Mouse (Mus musculus): Measurements from ENCODE around the gene Dhx37. TPM values are rescaled to one million over a fixed set of nuclear protein-coding genes. Genes with fewer than 3 reads are reported as not detected.
A peak's percentile ranks its signal among the peaks of the same experiment; 100 is the strongest.

Dhx37 gene
- 1 to 10 TPM; 4.3 to 4.4 TPM for total RNA-seq (2021)
- long read RNA-seq, experiment 1, full-length matches to known transcripts: 14 of 14 reads
- long read RNA-seq, experiment 1, partial matches to known transcripts: 0 of 14 reads
- long read RNA-seq, experiment 1, other reads (novel, unspliced or antisense): 0 of 14 reads
- long read RNA-seq, experiment 2, full-length matches to known transcripts: 10 of 14 reads
- long read RNA-seq, experiment 2, partial matches to known transcripts: 3 of 14 reads
- long read RNA-seq, experiment 2, other reads (novel, unspliced or antisense): 1 of 14 reads

DNA sequence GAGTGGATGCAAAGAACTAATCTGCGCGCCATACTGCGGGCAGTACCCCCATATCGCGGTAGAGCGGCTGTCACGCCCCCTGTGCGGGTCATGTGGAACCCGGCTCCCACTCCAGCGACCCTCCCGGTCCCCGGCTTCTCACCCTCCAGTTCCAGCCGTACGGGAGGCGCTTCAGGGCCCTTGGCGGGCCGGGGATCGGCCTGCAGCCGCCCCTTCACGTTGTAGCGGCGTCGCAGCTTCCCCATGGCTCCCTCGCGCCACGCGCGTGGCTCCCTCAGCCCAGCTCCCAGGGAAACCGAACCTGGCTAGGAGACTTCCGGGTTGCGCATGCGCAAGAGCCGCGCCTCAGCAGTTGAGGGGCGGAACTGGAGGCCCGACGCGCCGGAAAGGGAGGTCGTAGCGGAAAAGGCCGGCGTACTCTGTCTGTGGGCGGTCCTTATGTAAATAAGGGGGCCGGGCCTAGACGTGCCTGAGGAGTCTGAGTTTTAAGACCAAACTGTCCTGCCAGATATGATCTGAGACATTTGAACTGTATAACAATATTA is at the start of gene Dhx37:
Gene Dhx37 (minus strand): TSS at position 329 of the 545 bp plus-strand sequence.
- DNase-seq: peak; percentile 97
- no peak for TF ChIP-seq CTCF (IDR thresholded peaks at IDR 0.05)
- intact Hi-C loops (cut with DNase I): no loop called here
- Histone ChIP-seq H3K27ac (peak within 1 kb of the TSS; percentile 93), H3K4me3 (peak within 1 kb of the TSS; percentile 95)

DNA sequence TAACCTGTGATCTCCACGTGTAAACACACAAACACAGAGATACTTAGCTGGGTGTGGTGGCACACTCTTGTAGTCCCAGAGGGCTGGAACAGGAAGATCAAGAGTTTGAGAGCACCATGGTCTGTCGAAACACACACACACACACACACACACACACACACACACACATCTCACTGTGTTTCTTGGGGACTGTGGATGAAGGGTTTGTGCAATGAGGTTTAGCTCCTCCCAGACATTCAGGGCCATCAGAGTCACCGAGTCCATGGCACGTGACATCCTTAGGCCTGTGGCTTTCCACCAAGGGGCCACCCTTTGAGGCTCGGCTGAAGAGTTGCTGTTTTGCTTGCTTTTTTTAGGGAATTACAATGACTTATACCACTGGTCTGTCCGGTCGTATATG is 48.6 kb upstream of the Dhx37 start:
- no peak overlapping the region for H3K4me3 ChIP-seq
- intact Hi-C loops (cut with DNase I): no loop called here
- TF ChIP-seq CTCF (IDR thresholded peaks at IDR 0.05): no peak
- H3K27ac ChIP-seq: no peak overlapping the region
- no peak for DNase-seq

DNA sequence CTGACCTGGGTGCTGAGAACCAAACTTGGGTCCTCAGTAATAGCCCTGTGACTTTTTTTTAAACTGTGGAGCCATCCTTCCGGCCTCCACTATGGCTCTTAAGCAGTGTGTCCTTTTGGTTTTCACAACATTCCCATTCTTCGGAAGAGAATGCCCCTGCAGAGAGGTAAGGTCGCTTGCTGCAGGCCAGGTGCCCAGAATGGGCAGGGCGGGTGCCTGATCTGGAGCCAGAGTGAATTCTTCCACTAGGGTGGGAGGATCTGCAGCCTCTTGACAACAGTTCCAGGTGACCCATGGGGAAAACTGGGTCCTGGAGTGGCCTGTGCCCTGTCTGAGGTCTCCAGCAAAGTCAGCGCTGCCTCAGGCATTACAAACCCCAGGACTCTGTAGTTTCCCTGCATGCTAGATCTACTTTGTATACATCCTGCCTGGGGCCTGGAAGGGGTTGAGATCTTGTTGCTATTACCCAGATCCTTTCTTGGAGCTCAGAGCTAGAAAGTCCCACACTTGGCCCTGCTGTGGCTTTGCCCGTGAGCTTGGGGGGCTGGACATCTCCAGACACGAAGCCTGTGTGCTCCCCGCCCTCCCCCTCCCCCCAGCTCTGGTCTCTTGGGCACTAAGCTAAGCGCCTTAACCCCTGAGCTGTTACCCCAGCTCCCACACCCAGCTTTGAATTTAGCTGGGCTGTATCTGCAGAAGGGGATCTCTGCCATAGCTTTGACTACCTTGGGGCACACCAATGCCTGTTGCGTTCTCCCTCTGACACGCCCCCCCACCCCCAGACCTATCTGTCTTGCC is 46.7 kb upstream of the Dhx37 start:
- no peak overlapping the region for H3K4me3 ChIP-seq
- no peak for DNase-seq
- intact Hi-C loops (cut with DNase I): no loop called here
- H3K27ac ChIP-seq: no peak overlapping the region
- TF ChIP-seq CTCF (IDR thresholded peaks at IDR 0.05): no peak

DNA sequence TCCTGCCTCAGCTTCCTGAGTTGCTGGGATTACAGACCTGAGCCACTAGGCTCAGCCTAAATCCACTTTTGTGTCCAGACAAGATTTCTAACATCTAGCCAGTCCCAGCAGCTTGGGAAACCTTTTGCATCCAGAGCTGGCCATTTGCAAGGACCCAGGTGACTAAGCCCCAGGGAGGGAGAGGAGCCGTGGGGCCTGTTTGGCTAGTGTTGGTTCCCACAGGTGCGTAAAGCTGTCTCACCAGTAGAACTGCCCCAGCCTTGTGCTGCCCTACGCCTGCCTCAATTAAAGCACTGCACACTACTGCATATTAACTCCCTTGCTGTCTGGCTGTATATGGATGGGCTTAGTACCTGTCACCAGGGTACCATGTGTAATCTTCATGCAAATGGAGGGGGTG is 45.5 kb upstream of the Dhx37 start:
- no peak overlapping the region for H3K27ac ChIP-seq
- intact Hi-C loops (cut with DNase I): loop anchor here (5.0 kb wide), 1 partner anchor 67 kb away; no protein-coding TSS in a partner anchor
- TF ChIP-seq CTCF (IDR thresholded peaks at IDR 0.05): no peak
- H3K4me3 ChIP-seq: no peak overlapping the region
- DNase-seq: no peak

DNA sequence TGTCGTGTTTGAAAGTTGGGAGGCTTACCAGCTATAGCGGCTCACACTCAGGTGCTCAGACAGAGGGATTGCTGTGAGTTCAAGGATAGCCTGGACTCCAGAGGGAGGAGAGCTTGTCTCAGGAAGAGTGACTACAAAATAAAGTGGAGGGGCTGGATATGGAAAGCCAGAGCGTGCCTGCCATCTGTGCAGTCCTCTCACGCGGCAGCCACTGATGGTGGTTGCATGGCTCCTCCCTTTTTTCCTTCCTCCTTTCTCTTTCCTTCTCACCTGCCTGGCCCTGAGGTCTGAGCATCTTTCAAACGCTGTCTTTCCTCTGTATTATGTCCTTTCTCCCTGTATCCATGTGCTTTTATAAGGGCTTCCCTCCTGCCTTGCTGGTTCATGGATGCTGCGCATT is 44.1 kb upstream of the Dhx37 start:
- intact Hi-C loops (cut with DNase I): loop anchor here (5.0 kb wide), 1 partner anchor 66 kb away; no protein-coding TSS in a partner anchor
- no peak for TF ChIP-seq CTCF (IDR thresholded peaks at IDR 0.05)
- DNase-seq: peak; percentile 5
- no peak overlapping the region for H3K27ac ChIP-seq
- no peak overlapping the region; the same call in 1 of the 2 replicates for H3K4me3 ChIP-seq

DNA sequence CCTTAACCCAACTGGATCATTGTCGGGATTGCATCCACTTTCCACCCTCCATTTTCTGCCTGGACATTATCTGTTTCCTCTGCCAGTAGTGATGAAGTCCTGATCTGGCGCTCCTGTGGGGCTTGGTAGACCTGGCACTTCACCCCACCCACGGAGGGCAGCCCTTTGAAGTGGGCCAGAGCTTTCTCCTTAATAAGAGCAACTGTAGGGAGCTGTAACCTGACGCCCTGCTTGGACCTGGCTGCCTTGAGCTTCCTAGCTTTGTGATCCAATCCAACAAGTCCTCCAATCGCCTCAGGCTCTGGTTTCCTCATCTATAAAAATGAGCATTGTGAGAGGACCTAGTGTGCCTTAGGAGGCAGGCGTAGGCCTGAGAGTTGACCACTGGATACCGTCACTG is 43.6 kb upstream of the Dhx37 start:
- peak; percentile 18 for DNase-seq
- Histone ChIP-seq H3K27ac (no peak overlapping the region; the same call in 1 of the 2 replicates), H3K4me3 (no peak overlapping the region; the same call in none of the 2 replicates)
- no peak for TF ChIP-seq CTCF (IDR thresholded peaks at IDR 0.05)
- intact Hi-C loops (cut with DNase I): loop anchor here (5.0 kb wide), 1 partner anchor 65 kb away; no protein-coding TSS in a partner anchor

DNA sequence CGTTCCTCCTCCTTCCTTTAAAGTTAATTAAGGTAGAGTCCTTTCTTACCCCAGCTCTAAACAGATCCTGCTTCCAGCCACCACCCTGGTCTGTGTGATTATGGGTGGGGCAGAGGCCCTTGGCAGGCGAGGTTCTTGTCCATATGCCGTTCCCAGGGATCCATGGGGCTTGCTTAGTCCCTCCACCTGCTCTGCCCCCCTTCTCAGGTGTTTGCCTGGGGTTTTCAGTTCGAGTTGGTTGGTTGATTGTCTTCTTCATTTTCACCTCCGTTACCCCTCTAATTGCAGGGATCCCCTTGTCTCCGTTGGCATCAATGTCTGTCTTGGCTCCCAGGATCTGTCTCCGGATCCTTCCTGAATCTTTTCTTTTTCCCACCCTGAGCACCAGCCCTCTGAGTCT is 42.9 kb upstream of the Dhx37 start:
- DNase-seq: no peak
- Histone ChIP-seq H3K4me3 (peak overlapping the region; percentile 94), H3K27ac (peak overlapping the region; percentile 87; the same call in 1 of the 2 replicates)
- TF ChIP-seq CTCF (IDR thresholded peaks at IDR 0.05): no peak
- intact Hi-C loops (cut with DNase I): loop anchor here (5.0 kb wide), 1 partner anchor 64 kb away; no protein-coding TSS in a partner anchor

DNA sequence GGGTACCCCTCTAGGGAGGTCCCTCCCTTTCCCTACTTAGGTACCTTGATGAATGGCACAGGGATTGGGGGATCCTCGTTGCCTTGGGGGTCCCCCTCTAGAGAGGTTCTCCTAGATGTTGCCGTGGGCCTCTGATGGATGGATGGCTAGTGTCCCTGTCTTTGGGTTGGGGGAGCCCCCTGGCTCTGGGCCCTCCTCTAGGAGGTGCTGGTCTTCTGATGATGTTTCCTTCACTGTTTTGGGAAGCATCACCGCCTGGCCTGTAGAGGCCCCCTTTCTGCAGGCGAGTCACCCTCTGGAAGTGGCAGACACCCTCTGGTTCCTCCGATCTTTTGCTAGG is 42.3 kb upstream of the Dhx37 start:
- peak; percentile 29 for DNase-seq
- TF ChIP-seq CTCF (IDR thresholded peaks at IDR 0.05): no peak
- Histone ChIP-seq H3K27ac (peak overlapping the region; percentile 87), H3K4me3 (peak overlapping the region; percentile 94)
- intact Hi-C loops (cut with DNase I): loop anchor here (5.0 kb wide), 1 partner anchor 64 kb away; no protein-coding TSS in a partner anchor

DNA sequence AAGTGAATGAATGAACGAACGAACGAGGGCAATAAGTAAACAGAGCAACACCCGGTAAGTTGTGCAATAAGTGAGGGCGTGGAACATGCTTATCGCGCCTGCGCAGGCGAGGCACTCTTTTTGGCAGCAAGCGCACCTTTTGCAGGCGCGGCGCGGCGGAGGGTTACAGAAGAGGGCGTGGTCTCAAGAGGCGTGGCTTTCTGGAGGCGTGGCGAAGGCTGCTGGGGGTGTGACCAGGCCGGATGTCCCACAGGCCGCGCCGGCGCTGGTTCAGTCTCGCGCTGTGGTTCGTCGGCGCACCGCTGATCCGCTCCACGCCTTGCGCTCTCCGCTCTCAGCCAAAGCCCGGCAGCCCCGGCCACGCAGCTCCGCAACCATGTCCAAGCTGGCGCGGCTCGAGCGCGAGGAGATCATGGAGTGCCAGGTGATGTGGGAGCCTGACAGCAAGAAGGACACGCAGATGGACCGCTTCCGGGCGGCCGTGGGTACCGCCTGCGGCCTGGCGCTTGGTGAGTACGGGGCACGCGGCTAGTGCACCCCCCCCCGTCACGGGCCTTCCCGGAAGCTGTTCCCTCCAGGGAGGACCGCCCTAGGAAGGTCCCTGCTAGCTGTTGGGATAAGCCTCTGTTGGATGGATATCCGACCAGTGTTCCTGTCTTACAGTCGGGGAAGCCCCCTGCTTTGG is 41.8 kb upstream of the Dhx37 start, which contains the start of gene Aacs:
Gene Aacs (plus strand): TSS at position 214 of the 685 bp plus-strand sequence.
- no peak for TF ChIP-seq CTCF (IDR thresholded peaks at IDR 0.05)
- intact Hi-C loops (cut with DNase I): loop anchor here (1.0 to 5.0 kb wide), 2 partner anchors 10 to 63 kb away; no protein-coding TSS in a partner anchor
- peak within 1 kb of the TSS; percentile 94 for H3K4me3 ChIP-seq
- DNase-seq: peak; percentile 98
- H3K27ac ChIP-seq: peak within 1 kb of the TSS; percentile 87

DNA sequence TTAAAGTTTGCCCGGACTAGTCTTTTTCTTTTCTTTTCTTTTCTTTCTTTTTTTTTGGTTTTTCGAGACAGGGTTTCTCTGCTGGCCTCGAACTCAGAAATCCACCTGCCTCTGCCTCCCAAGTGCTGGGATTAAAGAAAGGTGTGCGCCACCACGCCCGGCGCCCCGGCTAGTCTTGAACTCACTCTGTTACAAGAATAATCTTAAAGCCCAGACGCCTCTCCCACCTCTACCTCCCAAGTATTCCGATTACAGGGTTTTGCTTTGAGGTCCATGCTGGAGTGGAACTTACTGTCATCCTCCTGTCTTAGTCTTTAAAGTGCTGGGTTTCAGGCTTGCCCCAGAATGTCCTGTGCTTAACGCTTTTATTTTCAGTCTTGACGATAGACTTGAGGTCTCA is 41.1 kb upstream of the Dhx37 start:
- intact Hi-C loops (cut with DNase I): loop anchor here (1.0 to 5.0 kb wide), 2 partner anchors 10 to 63 kb away; no protein-coding TSS in a partner anchor
- TF ChIP-seq CTCF (IDR thresholded peaks at IDR 0.05): no peak
- DNase-seq: peak; percentile 14
- H3K4me3 ChIP-seq: peak overlapping the region; percentile 94
- peak overlapping the region; percentile 75 for H3K27ac ChIP-seq

DNA sequence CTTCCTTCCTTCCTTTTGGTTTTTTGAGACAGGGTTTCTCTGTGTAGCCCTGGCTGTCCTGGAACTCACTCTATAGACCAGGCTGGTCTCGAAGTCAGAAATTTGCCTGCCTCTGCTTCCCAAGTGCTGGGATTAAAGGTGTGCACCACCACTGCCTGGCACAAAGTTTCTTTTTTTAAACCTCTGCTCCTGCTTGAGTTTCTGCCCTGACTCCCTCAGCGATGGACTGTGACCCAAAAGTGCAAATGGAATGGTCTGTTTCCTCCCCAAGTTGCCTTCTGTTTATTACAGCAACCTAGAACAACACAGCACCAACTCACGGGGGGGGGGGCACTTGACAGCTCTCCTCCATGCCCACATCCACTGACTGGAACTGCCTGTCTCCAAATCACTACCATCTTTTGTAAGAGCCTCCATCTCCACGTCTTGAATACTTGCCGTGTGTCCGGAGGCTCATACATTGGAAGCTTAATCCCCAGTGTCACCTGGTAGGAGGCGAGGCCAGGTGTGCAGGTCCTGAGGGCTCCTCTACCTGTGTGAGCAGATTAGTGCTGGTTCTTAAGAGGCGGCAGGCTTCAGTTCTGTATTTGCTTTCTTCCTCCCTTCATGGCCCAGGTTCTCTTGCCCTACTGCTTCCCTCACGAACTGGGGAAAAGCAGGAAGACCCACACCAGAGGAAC is 39.0 kb upstream of the Dhx37 start:
- Histone ChIP-seq H3K4me3 (no peak overlapping the region), H3K27ac (no peak overlapping the region)
- no peak for TF ChIP-seq CTCF (IDR thresholded peaks at IDR 0.05)
- no peak for DNase-seq
- intact Hi-C loops (cut with DNase I): no loop called here

DNA sequence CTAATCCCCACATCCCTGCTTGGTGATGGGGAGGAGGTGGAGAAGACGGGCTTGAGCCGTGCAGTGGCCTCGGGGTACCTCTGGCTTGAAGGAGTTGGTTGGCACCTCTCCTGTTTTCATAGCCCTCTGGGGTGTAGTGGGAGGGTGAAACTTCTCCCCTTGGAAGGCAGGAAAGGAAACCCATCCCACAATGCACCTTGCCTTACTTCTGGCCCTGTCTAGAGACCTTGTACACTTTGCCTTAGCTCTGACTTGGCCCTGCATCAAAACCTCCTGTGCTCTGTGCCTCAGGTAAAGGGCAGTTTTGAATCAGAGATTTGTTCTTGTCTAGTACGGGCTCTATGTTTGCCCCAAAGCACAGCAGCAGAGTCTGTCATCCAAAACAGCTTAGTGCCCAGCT is 36.8 kb upstream of the Dhx37 start:
- Histone ChIP-seq H3K4me3 (no peak overlapping the region), H3K27ac (no peak overlapping the region)
- intact Hi-C loops (cut with DNase I): no loop called here
- DNase-seq: no peak
- TF ChIP-seq CTCF (IDR thresholded peaks at IDR 0.05): no peak
